Mouse (Mus musculus) heart, embryonic 14.5 days (tissue): ENCODE measurements around the gene Ppme1. TPM values are rescaled to one million over a fixed set of nuclear protein-coding genes. Genes with fewer than 3 reads are reported as not detected.

Source experiments
- ATAC-seq: fragments of 200-750 bp; cut with Nextera tagmentation; 2 replicates; pipeline ENCODE4 v1.8.0; 2017; ENCODE audit warnings: low read depth, moderate TSS enrichment; ENCODE audit not compliant: insufficient number of reproducible peaks, insufficient read depth, low FRiP score
- H3K27ac ChIP-seq, 2 experiments: fragments of 200-500 bp in 1 of 2; fragments of 300-500 bp in 1 of 2; sonication (generic) in 1 of 2; replicated peaks in 1 of 2; 2 replicates each; pipeline ENCODE4 v1.5.1; 2012 to 2014; ENCODE audit warnings: low read depth in 2 of 2, low read length in 2 of 2, control low read depth in 1 of 2, mild to moderate bottlenecking in 1 of 2, mixed read lengths in 1 of 2; ENCODE audit not compliant: control insufficient read depth in 1 of 2, insufficient read depth in 1 of 2
- H3K27me3 ChIP-seq: fragments of 300-500 bp; sonication (generic); 2 replicates; pipeline ENCODE4 v1.6.1; 2014; ENCODE audit warnings: mild to moderate bottlenecking, low read length, control low read depth; ENCODE audit not compliant: control insufficient read depth, insufficient read depth
- H3K36me3 ChIP-seq: fragments of 300-500 bp; sonication (generic); 2 replicates; pipeline ENCODE4 v1.6.1; 2014; ENCODE audit warnings: mild to moderate bottlenecking, control low read depth, low read length, mixed read lengths; ENCODE audit not compliant: control insufficient read depth, insufficient read depth
- H3K4me1 ChIP-seq, 2 experiments: fragments of 200-500 bp in 1 of 2; fragments of 300-500 bp in 1 of 2; sonication (generic) in 1 of 2; 2 replicates each; pipeline ENCODE4 v1.6.1; 2012 to 2014; ENCODE audit warnings: low read length in 2 of 2, control low read depth in 1 of 2, mixed read lengths in 1 of 2; ENCODE audit not compliant: control insufficient read depth in 2 of 2, insufficient read depth in 2 of 2
- H3K4me2 ChIP-seq: fragments of 300-500 bp; sonication (generic); 2 replicates; pipeline ENCODE4 v1.6.1; 2014; ENCODE audit warnings: mild to moderate bottlenecking, low read length
- H3K4me3 ChIP-seq, 2 experiments: fragments of 200-500 bp in 1 of 2; fragments of 300-500 bp in 1 of 2; sonication (generic) in 1 of 2; 2 replicates each; pipeline ENCODE4 v1.5.1; 2012 to 2014; ENCODE audit warnings: low read length in 2 of 2, mild to moderate bottlenecking in 2 of 2, control low read depth in 1 of 2, low read depth in 1 of 2, moderate library complexity in 1 of 2; ENCODE audit not compliant: control insufficient read depth in 1 of 2, insufficient read depth in 1 of 2
- H3K9ac ChIP-seq: fragments of 300-500 bp; sonication (generic); 2 replicates; pipeline ENCODE4 v1.6.1; 2014; ENCODE audit warnings: mild to moderate bottlenecking, low read length
- H3K9me3 ChIP-seq: fragments of 300-500 bp; sonication (generic); 2 replicates; pipeline ENCODE4 v1.6.1; 2016; ENCODE audit warnings: low read length, control low read depth; ENCODE audit not compliant: control insufficient read depth
- WGBS: fragments of 180-500 bp; shearing (Covaris S2); extraction: QIAGEN DNeasy Blood & Tissue Kit; methylation state at CpG from one replicate; pipeline ENCODE4 v1.1.7; 2014; 5-methylcytosine and 5-hydroxymethylcytosine counted together
- polyA plus RNA-seq: library from polyadenylated mRNA; unstranded; fragments of >200 nt; fragmentation: Nextera tagmentation; extraction: Ambion mirVana; gene quantifications from 2 replicates; pipeline ENCODE4 v1.2.1, GENCODE M21; 2014

The Ppme1 gene
- polyA plus RNA-seq, 1 experiment from 2014 or later: 57.5 TPM

- Histone ChIP-seq H3K4me3 (no peak overlapping the region), H3K4me2 (no peak overlapping the region), H3K9ac (no peak overlapping the region), H3K36me3 (peaks cover 72% of the 10 kb centered on the region), H3K9me3 (no peaks in the 10 kb centered on the region), H3K4me1 (no peaks in the 10 kb centered on the region), H3K27me3 (no peaks in the 10 kb centered on the region), H3K27ac (no peak overlapping the region)
- 85% methylated on average over 8 of the region's 8 CpGs for WGBS
- ATAC-seq: no peak
These were observed 18.1 kb upstream of the Ppme1 start for GRCm38 (mm10) chr7:100390166-100390565.

GRCm38 (mm10) chr7:100388174-100388573 is 16.1 kb upstream of the Ppme1 start:
- Histone ChIP-seq H3K36me3 (peaks cover 57% of the 10 kb centered on the region), H3K4me1 (no peaks in the 10 kb centered on the region), H3K9ac (no peak overlapping the region), H3K27ac (no peak overlapping the region), H3K4me2 (no peak overlapping the region), H3K9me3 (no peaks in the 10 kb centered on the region), H3K27me3 (no peaks in the 10 kb centered on the region), H3K4me3 (no peak overlapping the region)
- ATAC-seq: no peak
- WGBS: 93% methylated on average over 2 of the region's 2 CpGs

DNA sequence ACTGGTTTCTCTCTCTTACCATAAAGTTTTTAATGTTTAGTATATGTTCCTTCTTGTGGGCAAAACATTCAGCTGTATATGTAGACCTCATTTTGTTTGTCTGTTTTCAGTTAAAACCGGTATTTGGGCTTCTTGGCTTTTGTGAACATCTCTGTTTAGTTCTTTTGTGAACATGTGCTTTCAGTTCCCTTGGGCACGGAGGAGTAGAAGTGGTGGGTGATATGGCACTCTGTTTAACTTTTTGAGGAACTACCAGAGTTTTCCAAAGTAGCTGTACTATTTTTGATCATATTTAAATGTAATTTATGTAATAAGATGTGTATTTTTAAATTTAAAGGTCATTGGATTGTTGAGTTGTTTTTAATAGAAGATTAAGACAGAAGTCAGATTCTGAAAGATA is 11.1 kb upstream of the Ppme1 start:
- WGBS: 89% methylated on average over 2 of the region's 2 CpGs
- Histone ChIP-seq H3K27me3 (no peaks in the 10 kb centered on the region), H3K4me2 (no peak overlapping the region), H3K27ac (no peak overlapping the region), H3K9ac (no peak overlapping the region), H3K4me1 (no peaks in the 10 kb centered on the region), H3K9me3 (no peaks in the 10 kb centered on the region), H3K4me3 (no peak overlapping the region), H3K36me3 (peaks cover 49% of the 10 kb centered on the region)
- ATAC-seq: no peak

DNA sequence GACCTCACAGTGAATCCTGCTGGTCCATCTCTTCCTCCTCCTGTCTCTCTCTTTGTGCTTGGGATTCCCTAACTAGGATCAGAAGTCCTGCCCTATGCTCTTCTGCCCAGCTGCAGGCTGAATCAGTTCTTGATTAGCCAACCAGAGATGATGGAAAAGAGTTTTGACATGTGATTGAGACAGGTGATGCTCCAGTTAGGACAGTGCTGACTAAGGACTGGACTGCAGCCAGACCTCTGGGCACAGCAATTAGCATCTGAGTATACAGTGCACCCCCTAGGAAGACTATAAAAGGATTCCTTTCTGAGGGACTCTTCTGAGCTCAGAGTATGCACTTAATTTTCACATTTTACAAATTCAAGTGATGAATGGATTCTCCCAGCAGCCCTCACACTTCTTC is 9.1 kb upstream of the Ppme1 start:
- no peak overlapping the region for H3K9ac ChIP-seq
- H3K4me3 ChIP-seq: no peak overlapping the region
- no peak for ATAC-seq
- H3K27ac ChIP-seq: no peak overlapping the region
- H3K4me1 ChIP-seq: no peaks in the 10 kb centered on the region
- H3K4me2 ChIP-seq: no peak overlapping the region
- no peaks in the 10 kb centered on the region for H3K9me3 ChIP-seq
- H3K27me3 ChIP-seq: no peaks in the 10 kb centered on the region
- peaks cover 51% of the 10 kb centered on the region for H3K36me3 ChIP-seq

GRCm38 (mm10) chr7:100378257-100378656 is 6.2 kb upstream of the Ppme1 start:
- peaks cover 63% of the 10 kb centered on the region for H3K36me3 ChIP-seq

GRCm38 (mm10) chr7:100372452-100372980 is 409 bp upstream of the Ppme1 start:
- peaks cover 32% of the 10 kb centered on the region for H3K36me3 ChIP-seq
- no peak for ATAC-seq
- H3K9me3 ChIP-seq: no peaks in the 10 kb centered on the region
- H3K4me3 ChIP-seq: peak overlapping the region; percentile 58 to 59
- peaks cover 0 to 15% of the 10 kb centered on the region in 2 experiments; a peak in 3 of 4 replicates for H3K4me1 ChIP-seq
- H3K9ac ChIP-seq: peak overlapping the region; percentile 75
- no peaks in the 10 kb centered on the region for H3K27me3 ChIP-seq
- WGBS: 9% methylated on average over 17 of the region's 17 CpGs
- peak overlapping the region; percentile 73 for H3K4me2 ChIP-seq
- peak overlapping the region; percentile 69 to 86 for H3K27ac ChIP-seq

More at GRCm38 (mm10) chr7:100378257-100378656, 6.2 kb upstream of the Ppme1 start:
- H3K4me1 ChIP-seq: no peaks in the 10 kb centered on the region
- 79% methylated on average over 2 of the region's 2 CpGs for WGBS
- H3K9ac ChIP-seq: no peak overlapping the region
- no peak for ATAC-seq
- no peak overlapping the region for H3K4me2 ChIP-seq
- no peak overlapping the region for H3K27ac ChIP-seq
- H3K4me3 ChIP-seq: no peak overlapping the region
- no peaks in the 10 kb centered on the region for H3K9me3 ChIP-seq
- no peaks in the 10 kb centered on the region for H3K27me3 ChIP-seq

- H3K4me2 ChIP-seq: no peak overlapping the region
- no peak for ATAC-seq
- no peaks in the 10 kb centered on the region for H3K9me3 ChIP-seq
- H3K9ac ChIP-seq: no peak overlapping the region
- no peaks in the 10 kb centered on the region for H3K27me3 ChIP-seq
- H3K27ac ChIP-seq: no peak overlapping the region
- peaks cover 4 to 19% of the 10 kb centered on the region in 2 experiments for H3K4me1 ChIP-seq
- 45% methylated on average over 6 of the region's 6 CpGs for WGBS
- H3K4me3 ChIP-seq: no peak overlapping the region
- peaks cover 16% of the 10 kb centered on the region; the same call in 1 of the 2 replicates for H3K36me3 ChIP-seq
These were observed 7.2 kb downstream of the Ppme1 start for GRCm38 (mm10) chr7:100364888-100365287.

- H3K4me3 ChIP-seq: no peak overlapping the region
- H3K9me3 ChIP-seq: no peaks in the 10 kb centered on the region
- no peak overlapping the region for H3K9ac ChIP-seq
- no peak overlapping the region for H3K4me2 ChIP-seq
- no peak overlapping the region for H3K27ac ChIP-seq
- 73% methylated on average over 2 of the region's 2 CpGs for WGBS
- no peaks in the 10 kb centered on the region for H3K27me3 ChIP-seq
- peaks cover 12% of the 10 kb centered on the region; the same call in 1 of the 2 replicates for H3K36me3 ChIP-seq
- peaks cover 4 to 17% of the 10 kb centered on the region in 2 experiments for H3K4me1 ChIP-seq
- ATAC-seq: no peak
These were observed 8.9 kb downstream of the Ppme1 start for GRCm38 (mm10) chr7:100363162-100363561.
